8 mouse cellular contexts compared by ENCODE assay signal in genomic region chr10:77165963-77166717, GRCm38 (mm10). TPM values are rescaled to one million over a fixed set of nuclear protein-coding genes. Genes with fewer than 3 reads are reported as not detected.
A peak's percentile ranks its signal among the peaks of the same experiment; 100 is the strongest.
DNase-seq lines count a peak whose midpoint lies in the region; ATAC-seq lines count a peak whose summit lies in the region.

Col18a1 (minus strand) TSS chr10:77166548.

- H3K9me3 ChIP-seq in heart, embryonic 11.5 days (replicated peaks; ENCODE audit: control insufficient read depth, low read length), result no peaks in the 10 kb centered on the region
- H3K9me3 ChIP-seq in kidney, embryonic 14.5 days (ENCODE audit: control insufficient read depth, low read length), result no peaks in the 10 kb centered on the region

- peak within 1 kb of the TSS; percentile 82 for H3K9ac ChIP-seq in heart, embryonic 11.5 days (ENCODE audit: low read depth, low read length)
- H3K9ac ChIP-seq in kidney, embryonic 14.5 days (ENCODE audit: low read depth, low read length), result peak within 1 kb of the TSS; percentile 54

- H3K27me3 ChIP-seq in heart, embryonic 11.5 days (ENCODE audit: control insufficient read depth, insufficient read depth, low read length), result no peaks in the 10 kb centered on the region
- no peaks in the 10 kb centered on the region; the same call in 1 of the 2 replicates for H3K27me3 ChIP-seq in kidney, embryonic 14.5 days (ENCODE audit: control insufficient read depth, insufficient read depth, low read length)

- H3K4me2 ChIP-seq in heart, embryonic 11.5 days, result peak within 1 kb of the TSS; percentile 95
- H3K4me2 ChIP-seq in kidney, embryonic 14.5 days (replicated peaks; ENCODE audit: low read depth, low read length), result peak within 1 kb of the TSS; percentile 84

- under 1% methylated on average over 42 of the region's 42 CpGs for WGBS in heart, embryonic 11.5 days (ENCODE audit: insufficient replicate concordance)
- WGBS in kidney, embryonic 14.5 days, result under 1% methylated on average over 42 of the region's 42 CpGs

- peaks cover 39% of the 10 kb centered on the region for H3K4me1 ChIP-seq in heart, embryonic 11.5 days (ENCODE audit: control insufficient read depth, insufficient read depth, low read length)
- H3K4me1 ChIP-seq in kidney, embryonic 14.5 days (ENCODE audit: control insufficient read depth, insufficient read depth, low read length), result peaks cover 22% of the 10 kb centered on the region

- H3K4me3 ChIP-seq in heart, embryonic 11.5 days (ENCODE audit: low read depth, low read length), result peak within 1 kb of the TSS; percentile 83
- H3K4me3 ChIP-seq in kidney, embryonic 14.5 days (ENCODE audit: low read length), result peak within 1 kb of the TSS; percentile 61

- peak; percentile 74 for ATAC-seq in heart, embryonic 11.5 days (replicated peaks; ENCODE audit: insufficient number of reproducible peaks, low FRiP score, low TSS enrichment)
- peak; percentile 73 for ATAC-seq in kidney, embryonic 14.5 days (ENCODE audit: low FRiP score, low TSS enrichment)
- ATAC-seq in activated CD4-positive, CD25-positive, alpha-beta regulatory T cell, adult 4 months, result no peak

- DNase-seq in layer of hippocampus, postnatal 10 days (ENCODE audit: low spot score in 2 of 2), result no peak
- no peak for DNase-seq in layer of hippocampus, adult 9-11 months
- DNase-seq in adrenal gland, postnatal 4 days (ENCODE audit: low spot score in 2 of 2), result no peak
- DNase-seq in lung, postnatal 4 days, result peak; percentile 44 to 50
- peak; percentile 50 for DNase-seq in urinary bladder, adult 2 months (ENCODE audit: low spot score)

- peak within 1 kb of the TSS; percentile 85 for H3K27ac ChIP-seq in heart, embryonic 11.5 days (ENCODE audit: low read depth, low read length)
- peak within 1 kb of the TSS; percentile 94 for H3K27ac ChIP-seq in kidney, embryonic 14.5 days (ENCODE audit: low read depth, low read length)

- H3K36me3 ChIP-seq in heart, embryonic 11.5 days (ENCODE audit: control insufficient read depth, insufficient read depth, low read length), result no peaks in the 10 kb centered on the region
- H3K36me3 ChIP-seq in kidney, embryonic 14.5 days (ENCODE audit: control insufficient read depth, insufficient read depth, low read length), result no peaks in the 10 kb centered on the region

RNA-seq across cellular contexts. Expression of gene Col18a1, which starts in this region (rescaled TPM):
- total RNA-seq in layer of hippocampus, postnatal 10 days (2021), result 10 to 100 TPM; 13.0 to 13.5 TPM
- 10 to 100 TPM; 96.8 to 99.4 TPM for total RNA-seq in adrenal gland, postnatal 4 days (2021)
- polyA plus RNA-seq in heart, embryonic 11.5 days (2014; fragmentation: Nextera tagmentation; extraction: Ambion mirVana), result 113 and 164 TPM in 2 replicates
- polyA plus RNA-seq in kidney, embryonic 14.5 days (2014; fragmentation: Nextera tagmentation; extraction: Ambion mirVana), result 78.6 and 140 TPM in 2 replicates
- polyA plus RNA-seq in urinary bladder, adult 2 months (2012; rRNA removed), result 51.8 and 65.6 TPM in 2 replicates
- under 1 TPM; 0.09 to 0.17 TPM for polyA plus RNA-seq in activated CD4-positive, CD25-positive, alpha-beta regulatory T cell, adult 4 months (2017; shearing (Covaris generic))

Comparison
In these comparisons a context has a peak if more than half of its experiments do, and no peak if none do; other contexts are left out.
1. RNA of gene Col18a1 (total RNA-seq): 96.8 to 99.4 TPM in adrenal gland, postnatal 4 days; 13.0 to 13.5 TPM in layer of hippocampus, postnatal 10 days; every median in the first group is over 4 times any median in the second.
2. RNA of gene Col18a1 (polyA plus RNA-seq): 78.6 to 140 TPM in kidney, embryonic 14.5 days, 113 to 164 TPM in heart, embryonic 11.5 days and 51.8 to 65.6 TPM in urinary bladder, adult 2 months; 0.09 to 0.17 TPM in activated CD4-positive, CD25-positive, alpha-beta regulatory T cell, adult 4 months; every median in the first group is over 10 times any median in the second.
3. DNase-seq: peak in lung, postnatal 4 days (2 of 2) and urinary bladder, adult 2 months (single experiment); none in layer of hippocampus, postnatal 10 days (0 of 2), layer of hippocampus, adult 9-11 months (single experiment) and adrenal gland, postnatal 4 days (0 of 2).